Mouse (Mus musculus): ENCODE measurements around the gene Ttll13.
A peak's percentile ranks its signal among the peaks of the same experiment; 100 is the strongest.

The Ttll13 gene

DNA sequence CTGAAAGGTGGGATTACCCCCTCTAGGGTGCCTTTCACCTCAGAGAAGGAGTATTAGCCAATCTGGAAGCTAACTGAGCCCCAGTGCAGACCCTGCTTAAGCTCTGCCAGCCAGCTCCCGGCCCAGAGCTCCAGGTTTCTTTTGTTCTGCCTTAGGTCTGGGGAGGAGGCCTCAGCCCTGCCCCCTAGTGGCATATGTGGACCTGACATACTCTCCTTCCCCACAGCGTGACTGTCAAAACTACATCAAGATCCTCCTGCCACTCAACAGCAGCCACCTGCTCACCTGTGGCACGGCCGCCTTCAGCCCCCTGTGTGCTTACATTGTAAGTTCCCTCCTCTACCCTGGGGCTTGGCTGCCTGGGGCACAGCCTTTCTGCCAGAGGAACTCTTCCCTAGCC lies 30.8 kb upstream of the Ttll13 start:
- peak; percentile 96 for DNase-seq

DNA sequence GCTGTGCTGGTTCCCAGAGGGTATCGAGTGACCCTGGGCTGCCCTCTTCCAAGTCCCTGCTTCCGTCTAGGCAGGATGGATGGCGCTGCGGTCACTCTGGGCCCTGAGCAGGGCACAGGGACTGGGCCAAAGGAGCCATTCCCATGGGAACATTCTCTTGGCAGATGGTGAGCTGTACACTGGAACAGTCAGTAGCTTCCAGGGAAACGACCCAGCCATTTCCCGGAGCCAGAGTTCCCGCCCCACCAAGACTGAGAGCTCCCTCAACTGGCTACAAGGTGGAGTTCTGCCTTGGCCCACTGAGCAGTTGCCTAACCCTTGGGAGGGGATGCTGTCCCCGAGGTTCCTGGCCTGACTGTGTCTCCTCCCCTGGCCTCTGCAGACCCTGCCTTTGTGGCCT lies 29.6 kb upstream of the Ttll13 start:
- peak; percentile 98 for DNase-seq

DNA sequence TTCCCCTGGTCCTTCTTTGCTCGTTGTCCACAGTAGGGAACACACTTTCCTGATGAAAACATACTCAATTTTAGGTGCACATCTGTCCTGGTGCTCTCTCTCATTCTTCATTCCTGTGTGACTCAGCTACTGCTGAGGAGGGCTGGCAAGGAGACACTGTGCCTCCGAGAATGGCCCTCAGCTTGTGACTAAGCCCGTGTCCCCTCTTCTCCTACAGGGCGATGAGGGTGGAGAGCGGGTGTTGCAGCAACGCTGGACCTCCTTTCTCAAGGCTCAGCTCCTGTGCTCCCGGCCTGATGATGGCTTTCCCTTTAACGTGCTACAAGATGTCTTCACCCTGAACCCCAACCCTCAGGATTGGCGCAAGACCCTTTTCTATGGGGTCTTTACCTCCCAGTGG lies 27.5 kb upstream of the Ttll13 start:
- no peak for DNase-seq

DNA sequence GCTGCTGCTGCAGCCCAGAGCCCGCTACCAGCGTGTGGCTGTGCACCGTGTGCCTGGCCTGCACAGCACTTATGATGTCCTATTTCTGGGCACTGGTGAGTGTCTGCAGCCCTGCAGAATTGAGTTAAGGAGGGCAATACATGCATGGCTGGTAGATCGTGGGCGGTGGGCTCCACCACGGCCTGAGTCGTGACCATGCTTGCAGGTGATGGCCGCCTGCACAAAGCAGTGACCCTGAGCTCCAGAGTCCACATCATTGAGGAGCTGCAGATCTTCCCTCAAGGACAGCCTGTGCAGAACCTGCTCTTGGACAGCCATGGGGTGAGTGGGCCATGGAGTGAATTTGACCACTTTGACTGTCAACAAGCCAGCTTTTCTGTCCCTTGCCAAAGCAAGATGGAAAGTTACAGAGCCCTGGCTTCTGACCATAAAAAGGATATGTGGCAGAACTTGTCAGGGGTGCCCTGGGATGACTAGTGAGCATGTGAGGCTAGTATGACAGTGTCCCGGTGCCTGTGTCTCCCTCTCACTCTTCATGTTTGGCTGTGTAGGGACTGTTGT lies 25.9 kb upstream of the Ttll13 start:
- DNase-seq = peak; percentile 87

DNA sequence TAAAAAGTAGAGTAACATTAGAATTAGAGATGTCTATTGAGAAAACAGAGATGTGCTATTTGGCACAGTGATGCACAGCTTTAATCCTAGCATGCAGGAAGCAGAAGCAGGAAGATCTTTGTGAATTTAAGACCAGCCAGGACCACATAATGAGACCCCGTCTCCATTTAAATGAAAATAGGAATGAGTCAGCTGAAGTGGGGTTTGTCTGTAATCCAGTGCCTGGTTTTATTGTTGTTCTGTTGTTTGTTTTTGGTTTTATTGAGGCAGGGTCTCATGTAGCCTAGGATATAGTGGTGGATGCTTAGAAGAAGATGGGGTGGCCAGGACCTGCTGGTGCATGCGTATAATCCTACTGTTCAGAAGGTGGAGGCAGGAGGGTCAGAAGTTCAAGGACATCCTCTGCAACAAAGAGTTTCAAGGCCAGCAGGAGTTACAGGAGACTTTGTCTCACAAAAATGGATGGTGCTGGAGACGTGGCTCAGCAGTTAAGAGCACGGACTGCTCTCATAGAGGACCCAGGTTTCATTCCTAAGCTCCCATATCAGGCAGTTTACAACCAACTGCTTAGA lies 24.9 kb upstream of the Ttll13 start:
- no peak for DNase-seq

DNA sequence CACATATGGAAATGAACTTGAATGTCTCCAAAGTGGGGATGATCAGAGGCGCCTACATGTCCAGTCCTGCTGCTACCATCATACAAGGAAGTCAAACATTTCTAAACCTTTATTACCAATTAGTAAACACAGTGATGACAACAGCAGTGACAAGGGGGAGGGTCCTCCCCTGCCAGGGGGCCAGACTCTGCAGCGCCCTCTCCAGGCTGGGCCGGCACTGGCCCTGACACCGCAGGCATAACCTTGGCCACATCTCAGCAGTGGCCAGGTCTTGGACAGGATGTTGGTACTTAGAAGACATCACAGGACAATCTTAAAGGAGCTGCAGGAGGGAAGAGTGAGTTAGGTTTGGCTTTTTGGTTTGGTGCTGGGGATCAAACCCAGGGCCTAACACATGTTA lies 19.1 kb upstream of the Ttll13 start:
- DNase-seq = no peak

DNA sequence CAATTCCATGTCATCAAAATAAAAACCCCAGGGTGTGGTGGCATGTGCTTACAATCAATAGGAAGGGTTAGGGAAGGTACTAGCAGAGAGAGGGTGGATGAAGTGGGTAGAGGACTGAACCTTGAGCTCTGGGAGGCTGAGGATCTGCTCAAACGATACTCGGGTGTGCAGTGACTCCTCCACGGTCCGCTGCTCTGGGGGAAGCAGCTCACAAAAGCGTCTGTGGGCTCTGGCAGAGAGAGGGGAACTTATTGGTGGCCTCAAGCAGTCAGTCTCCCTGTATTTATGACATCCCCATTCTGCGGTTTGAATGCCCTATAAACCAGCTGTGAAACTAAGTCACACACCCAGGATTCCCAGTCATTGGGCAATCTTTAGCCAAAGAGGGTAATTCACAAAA lies 16.0 kb upstream of the Ttll13 start:
- peak; percentile 88 for DNase-seq

DNA sequence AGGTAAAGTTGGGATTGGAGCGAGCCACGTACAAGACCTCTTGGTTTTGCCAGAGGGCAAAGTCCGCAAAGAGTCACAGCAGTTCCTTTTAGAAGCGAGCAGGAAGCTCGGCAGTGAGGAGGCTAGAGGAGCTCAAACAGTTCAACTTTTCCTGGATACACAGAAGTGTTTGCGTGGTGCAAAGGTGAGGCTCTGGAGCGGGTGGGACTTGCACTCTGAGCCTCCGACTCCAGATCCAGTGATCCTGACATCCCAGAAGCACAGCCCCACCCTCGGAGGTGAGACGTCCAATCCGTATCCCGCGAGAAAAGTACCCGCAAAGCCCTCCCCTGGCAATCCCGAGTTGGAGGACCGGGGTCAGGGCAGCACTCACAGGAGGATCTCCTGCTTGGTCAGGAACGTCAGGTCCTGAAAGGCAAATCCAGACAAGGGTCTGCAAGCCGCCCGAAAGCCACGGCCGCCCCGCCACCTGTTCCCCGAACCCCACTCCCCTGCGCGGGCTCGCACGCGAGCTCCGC lies 14.1 kb upstream of the Ttll13 start:
- DNase-seq = no peak

DNA sequence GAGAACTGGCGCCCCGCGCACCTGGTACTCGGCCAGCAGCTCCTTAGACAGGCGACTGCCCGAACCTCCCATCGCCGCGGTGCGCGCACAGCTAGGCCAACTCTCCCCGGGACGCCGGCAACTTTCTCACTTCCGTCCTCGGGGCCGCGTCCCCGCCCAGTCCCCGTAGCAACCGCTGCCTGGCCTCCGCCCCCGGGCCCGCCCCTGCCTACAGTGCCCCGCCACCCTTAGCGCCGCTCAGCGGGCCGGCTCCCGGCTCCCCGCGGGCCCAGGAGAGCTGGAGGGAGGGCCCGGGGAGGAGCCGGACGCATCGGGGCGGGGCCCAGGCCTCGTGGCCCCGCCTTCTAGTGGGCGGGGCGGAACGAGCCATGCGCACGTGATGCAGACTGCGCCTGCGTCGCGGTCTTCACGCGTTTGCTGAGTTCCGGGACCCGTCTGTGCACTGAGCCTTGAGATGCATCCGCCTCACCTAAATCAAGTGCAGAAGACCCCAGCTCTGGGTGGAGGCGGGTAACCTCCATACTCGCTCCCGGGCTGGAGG lies 13.6 kb upstream of the Ttll13 start, which contains the start of the genes Cib1 and Gdpgp1:
Cib1 (minus strand) TSS at position 325 of the 541 bp plus-strand sequence.
Gdpgp1 (plus strand) TSS at position 377 of the 541 bp plus-strand sequence.
- peak; percentile 100 for DNase-seq

DNA sequence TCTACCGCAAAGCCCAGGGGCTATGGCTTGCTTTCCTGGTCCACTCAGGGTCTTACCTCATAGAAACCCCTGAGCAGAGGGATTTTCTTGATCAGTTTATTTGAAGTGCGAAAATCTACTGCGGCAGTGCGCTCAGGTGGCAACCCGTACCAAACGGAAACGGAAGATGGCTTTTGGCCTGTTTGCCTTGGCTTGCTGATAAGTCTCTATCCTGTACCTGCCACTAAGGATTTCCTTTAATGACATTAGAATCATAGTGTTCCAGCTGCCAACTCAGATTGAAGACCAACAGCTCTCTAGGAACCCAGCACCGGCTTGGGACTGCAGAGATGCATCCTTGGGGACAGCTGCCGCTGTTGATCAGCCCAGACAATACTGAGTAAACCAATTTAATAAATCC lies 12.4 kb upstream of the Ttll13 start:
- no peak for DNase-seq

DNA sequence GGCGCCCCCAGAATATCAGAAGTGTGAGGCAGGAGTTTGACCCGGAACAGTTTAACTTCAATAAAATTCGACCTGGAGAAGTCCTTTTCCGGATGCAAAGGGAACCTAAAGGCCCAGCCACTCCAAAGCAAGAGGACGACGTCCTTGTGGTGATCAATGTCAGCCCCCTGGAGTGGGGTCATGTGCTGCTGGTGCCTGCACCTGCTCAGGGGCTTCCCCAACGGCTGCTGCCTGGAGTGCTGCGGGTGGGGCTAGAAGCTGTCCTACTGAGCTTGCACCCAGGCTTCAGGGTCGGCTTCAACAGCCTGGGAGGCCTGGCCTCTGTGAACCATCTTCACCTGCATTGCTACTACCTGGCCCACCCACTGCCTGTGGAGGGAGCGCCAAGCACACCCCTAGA lies 7.6 kb upstream of the Ttll13 start:
- DNase-seq = no peak

DNA sequence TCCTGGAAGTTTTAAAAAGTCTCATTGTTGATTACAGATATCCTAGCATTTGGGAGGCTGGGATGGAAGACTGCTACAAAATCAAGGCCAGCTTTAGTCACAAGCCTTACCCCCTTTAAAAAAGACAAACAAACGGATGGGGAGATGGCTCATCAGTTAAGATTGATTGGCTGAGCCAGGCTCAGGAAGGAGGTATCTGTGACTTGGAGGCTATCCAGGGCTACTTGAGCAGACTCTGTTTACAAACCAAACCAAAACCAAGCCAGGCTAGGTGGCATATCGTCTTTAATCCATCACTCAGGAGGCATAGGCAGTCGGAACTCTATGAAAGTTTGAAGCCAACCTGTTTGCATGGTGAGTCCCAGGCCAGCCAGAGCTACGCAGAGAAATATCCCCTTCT lies 4.5 kb upstream of the Ttll13 start:
- DNase-seq = no peak

DNA sequence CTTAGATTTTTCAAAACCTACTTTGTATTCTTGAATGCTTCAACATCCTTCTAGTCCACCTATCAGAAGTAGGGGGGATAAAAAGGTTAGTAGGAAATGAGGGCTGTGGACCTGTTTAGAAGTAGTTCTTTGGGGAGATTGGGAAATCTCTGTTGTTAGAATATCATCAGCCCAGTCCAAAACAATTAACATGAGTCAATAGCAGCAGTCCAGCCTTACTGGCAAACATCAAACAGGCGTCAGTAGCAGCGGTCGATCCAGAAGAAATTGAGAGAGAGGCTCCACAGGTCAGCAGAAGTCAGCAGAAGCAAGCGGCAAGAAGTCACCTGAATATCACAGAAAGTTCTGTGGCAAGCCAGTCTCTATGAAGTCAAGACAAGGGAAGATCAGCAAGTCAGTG lies 1.3 kb upstream of the Ttll13 start:
- no peak for DNase-seq

DNA sequence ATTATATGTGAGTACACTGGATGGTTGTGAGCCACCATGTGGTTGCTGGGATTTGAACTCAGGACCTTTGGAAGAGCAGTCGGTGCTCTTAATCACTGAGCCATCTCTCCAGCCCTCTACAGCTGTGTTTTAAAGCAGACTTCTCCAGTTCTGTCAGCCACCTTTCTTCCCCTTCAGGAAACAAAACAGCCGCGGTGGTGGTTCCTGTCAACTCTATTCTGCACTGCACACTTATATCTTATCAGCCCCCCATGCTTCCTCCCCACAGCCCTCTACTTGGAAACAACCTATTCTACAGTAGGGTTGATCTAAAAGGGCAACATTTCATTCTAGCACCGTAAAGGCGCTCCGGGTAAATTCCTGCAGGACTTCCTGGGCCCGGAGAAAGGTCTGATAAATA lies 683 bp downstream of the Ttll13 start:
- DNase-seq = no peak

DNA sequence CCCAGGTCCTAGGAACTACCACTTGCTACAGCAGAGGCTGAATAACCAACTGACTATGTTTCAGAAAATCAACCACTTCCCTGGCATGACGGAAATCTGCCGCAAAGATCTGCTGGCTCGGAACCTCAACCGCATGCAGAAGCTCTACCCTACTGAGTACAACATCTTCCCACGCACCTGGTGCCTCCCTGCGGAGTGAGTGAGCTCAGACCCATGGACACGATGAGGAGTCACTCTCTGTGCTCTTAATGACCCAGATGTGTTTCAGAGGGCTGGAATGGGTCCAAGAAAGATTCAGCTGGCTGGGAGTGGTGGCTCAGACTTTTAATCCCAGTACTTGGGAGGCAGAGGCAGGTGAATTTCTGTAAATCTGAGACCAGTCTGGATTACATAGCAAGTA lies 6.3 kb downstream of the Ttll13 start:
- no peak for DNase-seq

DNA sequence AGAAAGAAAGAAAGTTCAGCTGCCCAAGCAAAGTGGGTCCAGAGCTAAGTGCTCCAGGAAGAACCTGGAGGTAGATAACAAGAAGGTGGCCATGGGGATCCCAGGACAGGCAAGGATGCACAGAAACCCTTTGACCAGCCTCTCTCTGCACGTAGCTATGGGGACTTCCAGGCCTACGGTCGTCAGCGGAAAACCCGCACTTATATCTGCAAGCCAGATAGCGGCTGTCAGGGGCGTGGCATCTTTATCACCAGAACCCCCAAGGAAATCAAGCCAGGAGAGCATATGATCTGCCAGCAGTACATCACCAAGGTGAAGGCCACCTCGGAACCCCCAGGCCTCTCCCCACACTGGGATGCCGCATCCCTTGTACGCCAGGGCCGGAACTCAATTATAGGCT lies 6.7 kb downstream of the Ttll13 start:
- no peak for DNase-seq

DNA sequence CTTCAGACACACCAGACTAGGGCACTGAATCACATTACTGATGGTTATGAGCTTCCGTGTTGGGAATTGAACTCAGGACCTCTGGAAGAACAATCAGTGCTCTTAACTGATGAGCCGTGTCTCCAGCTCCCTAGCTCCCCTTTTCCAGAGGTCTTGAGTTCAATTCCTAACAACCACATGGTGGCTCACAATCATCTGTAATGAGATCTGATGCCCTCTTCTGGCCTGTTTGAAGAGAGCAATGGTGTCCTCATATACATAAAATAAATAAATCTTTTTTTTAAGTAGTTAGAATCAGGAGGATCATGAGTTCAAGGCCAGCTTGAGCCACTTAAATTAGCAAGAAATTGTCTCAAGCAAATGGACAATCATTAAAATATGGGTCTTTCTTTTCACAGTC lies 9.8 kb downstream of the Ttll13 start:
- DNase-seq = no peak

DNA sequence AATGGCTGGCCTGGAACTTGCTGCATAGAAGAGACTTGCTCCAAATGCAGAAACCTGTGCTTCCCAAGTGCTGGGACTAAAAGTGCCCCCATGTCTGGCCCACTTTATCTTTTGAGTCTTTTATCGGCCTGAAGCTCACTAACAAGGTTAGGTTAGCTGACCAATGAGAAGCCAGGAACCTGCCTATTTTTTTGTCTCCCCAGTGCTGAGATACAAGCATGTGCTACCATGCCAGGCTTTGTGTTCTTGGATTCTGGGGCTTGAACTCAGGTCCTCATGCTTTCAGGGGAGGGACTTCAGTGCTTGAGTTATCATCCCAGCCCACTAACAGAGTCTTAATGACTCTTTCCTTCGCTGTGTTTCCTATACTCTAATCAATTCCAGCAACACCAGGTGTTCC lies 11.5 kb downstream of the Ttll13 start:
- DNase-seq = no peak

DNA sequence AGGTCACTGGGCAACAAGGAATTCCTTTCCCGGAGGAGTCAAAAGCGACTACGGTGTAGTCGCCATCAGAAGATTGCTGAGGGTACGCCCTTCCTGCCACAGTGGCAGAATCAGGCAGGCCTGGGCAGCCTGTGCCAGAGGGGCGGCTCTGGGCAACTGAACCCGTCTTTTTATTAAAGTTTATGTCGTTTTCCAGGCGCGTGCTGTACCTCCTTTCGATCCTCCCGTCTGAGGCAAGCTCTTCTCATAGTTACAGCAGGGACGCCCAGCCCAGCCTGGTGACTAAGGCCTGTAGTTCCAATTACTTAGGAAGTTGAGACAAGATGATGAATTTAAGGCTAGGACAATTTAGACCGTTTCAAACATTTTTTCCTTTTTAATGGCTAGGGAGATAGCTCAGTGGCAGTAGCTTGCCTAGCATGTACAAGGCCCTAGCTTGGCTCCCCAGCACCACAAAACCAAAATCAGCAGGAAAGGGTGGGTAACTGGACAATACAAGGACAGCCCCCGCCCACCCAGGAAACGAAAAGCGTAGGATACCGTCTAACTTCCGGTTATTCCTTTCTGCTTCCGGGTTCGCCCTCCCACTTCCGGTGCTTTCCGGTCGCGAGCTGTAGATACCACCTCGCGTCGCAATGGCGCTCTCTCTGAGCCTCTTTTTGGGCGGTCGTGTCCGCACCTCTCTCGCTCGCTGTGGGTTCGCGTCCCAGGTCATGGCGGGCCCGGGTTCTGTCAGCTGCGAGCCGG lies 14.6 kb downstream of the Ttll13 start, which contains the start of gene Ngrn:
Ngrn (plus strand) TSS at position 591 of the 747 bp plus-strand sequence.
- DNase-seq = peak; percentile 98

DNA sequence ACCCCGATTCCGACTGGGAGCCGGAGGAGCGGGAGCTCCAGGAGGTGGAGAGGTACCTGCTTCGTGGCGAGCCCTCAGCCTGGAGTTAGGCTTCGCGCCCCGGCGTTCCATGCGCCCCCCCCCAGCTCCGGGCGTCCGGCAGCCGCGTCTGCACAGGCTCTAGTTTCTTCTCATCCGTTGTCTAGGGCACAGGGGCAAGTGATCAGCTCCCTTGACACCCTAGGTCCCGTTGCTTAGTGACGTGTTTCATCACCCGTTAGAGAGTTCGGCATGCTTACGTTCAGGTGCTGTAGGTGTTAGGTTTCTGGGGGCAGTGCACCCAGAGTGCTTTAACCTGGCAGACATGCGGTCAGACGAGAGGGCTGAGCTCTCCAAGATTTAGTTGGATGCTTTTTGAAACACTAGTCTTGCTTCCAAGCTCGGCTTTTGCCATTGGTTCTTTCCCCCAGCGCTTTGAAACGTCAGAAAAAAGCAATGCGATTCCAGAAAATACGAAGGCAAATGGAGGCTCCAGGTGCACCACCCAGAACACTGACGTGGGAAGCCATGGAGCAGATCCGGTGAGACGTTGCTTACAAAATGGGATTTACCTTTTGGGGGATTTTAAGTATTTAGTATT lies 15.3 kb downstream of the Ttll13 start:
- DNase-seq = no peak

DNA sequence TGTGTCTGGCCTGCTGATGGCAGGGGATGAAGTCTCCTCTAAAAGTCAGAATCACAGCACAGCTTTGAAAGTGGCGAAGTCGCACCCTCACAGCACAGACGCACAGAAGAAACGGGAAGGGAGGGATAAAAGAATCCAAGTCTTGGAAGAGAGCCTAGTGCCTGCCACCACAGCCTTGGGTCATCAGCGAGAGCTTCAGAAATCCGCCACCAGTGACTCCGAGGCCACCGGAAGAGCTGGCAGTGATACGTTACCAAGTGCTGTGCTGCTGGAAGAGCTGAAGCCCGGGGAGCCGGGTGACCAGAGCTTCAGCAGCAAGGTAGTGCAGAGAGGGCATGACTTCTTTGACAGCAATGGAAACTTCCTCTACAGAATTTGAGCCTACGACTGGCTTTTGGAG lies 18.4 kb downstream of the Ttll13 start:
- no peak for DNase-seq

DNA sequence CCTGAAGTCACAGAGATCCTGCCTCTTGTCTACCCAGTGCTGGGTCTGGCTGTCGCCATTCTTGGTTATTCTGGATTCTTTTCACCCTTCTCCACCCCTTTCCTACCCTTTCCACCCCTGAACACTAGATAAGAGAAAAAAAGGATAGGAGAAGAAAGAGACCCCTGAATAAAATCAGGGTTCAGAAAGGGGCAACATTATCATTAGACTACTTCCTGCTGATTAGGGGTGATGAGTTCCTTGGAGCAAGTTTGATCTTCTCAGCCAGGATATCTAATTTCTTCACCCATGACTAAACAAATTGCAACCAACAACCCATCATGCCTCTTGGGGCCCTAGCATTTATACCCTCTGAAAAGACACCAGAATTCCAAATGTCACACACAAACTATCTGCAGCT lies 21.6 kb downstream of the Ttll13 start:
- DNase-seq = no peak
